Mouse (Mus musculus) cerebral cortex, adult 2 months (tissue): ENCODE measurements around the gene Usp26.

Experiments
- WGBS: fragments of 180-500 bp; shearing (Covaris S2); methylation state at CpG from one replicate; pipeline ENCODE4 v1.1.7; 2018; 5-methylcytosine and 5-hydroxymethylcytosine counted together

Usp26 gene

GRCm38 (mm10) chrX:51801133-51801532 is at the start of gene Usp26:
Usp26 (minus strand) TSS chrX:51801233.
- 94% methylated on average over 6 of the region's 6 CpGs for WGBS

DNA sequence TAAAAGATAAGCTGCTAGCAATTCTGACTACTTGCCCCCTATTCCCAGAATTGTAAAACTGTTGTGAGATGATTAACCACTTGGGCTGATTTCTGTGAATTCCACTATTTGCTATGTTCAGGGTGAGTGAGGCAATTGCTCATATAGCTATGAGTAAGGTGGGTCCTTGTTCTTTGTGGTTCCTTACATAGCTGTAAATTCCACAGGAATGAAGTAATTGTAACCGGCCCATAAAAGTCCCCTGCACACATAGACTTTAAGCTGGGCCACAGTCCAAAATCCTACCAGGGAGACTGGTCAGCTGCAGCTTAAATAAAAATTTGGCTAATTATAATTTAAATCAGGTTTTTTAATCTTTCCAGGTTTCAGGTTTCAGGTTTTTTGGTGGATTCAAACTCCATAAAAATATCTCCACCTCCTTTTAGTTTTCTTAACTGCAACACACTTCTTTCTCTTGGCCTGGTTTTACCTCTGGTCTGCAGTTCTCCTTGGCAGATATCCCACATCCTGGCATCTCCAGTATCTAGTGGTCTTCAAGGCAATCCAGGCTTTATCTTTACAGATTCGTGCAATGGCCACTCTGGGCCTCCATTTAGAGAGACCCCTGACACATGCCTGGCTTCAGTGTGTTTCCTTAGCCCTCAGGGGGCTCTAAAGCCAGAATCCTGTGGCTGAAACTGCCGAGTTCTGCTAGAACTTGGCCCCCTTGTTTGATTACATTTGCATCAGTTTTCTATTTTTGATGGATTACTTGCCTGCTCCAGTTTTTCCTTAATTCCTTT is 13.6 kb upstream of the Usp26 start:
- WGBS, result 55% methylated on average over 3 of the region's 3 CpGs

- 0% methylated on average over 1 of the region's 1 CpGs for WGBS
Measured at GRCm38 (mm10) chrX:51767457-51767856, 33.6 kb downstream of the Usp26 start.

- 58% methylated on average over 2 of the region's 2 CpGs for WGBS
Measured at GRCm38 (mm10) chrX:51736450-51736849, 64.6 kb downstream of the Usp26 start.

DNA sequence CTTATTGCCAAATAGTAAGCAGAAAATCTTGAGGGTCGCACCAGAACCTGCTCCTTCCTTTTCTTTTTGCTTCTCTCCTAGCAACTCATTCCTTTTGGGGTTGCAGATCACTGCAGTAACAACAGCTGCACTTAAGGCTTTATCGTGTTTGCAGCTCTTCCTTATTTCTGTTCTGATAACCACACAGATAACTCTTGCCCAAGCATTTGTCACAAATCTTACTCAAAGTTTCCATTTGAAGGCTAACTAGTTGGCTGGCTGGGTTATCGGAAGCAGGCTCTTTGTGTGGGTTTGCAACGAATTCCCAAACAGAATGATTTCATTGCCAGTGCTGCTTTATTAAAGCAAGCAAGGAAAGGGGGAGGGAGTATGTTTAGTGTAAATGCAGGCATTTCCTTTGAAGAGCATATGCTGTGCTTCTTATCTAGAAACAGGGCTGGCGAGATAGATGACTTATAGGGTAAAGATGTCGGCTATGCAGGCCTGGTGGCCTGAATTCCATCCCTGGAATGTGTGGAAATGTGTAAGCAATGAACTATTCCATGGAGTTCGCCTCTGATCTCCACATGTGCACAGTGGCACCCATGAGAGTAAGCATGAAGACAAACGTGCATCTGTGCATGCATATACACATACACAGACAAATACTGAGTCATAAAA is 86.8 kb downstream of the Usp26 start:
- 71% methylated on average over 8 of the region's 8 CpGs for WGBS

DNA sequence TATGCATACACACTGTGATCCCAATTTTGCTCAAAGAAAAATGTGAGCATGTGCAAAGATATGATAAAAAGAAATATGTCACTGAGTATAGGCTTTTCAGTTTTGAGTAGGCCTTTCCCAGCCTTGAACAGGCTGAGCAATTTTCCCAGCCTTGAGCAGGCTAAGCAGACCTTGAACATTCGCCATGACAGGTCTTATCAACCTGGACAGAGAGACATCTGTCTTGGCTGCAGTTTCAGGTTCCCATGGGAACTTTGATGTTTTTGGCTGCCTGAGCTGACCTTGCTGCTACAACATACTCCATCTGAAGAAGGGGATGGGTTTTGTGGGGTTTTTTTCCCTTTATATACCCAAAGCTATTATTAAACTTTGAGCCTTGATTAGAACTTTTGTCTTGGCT is 88.0 kb downstream of the Usp26 start:
- WGBS, result 95% methylated on average over 1 of the region's 1 CpGs
